Mouse (Mus musculus) spleen, adult 2 months (tissue): Measurements from ENCODE around the gene Olfr155.

Experiments
- CTCF ChIP-seq: fragments of 200-500 bp; IDR thresholded peaks from 2 replicates; pipeline ENCODE4 v1.5.1; 2011; ENCODE audit warnings: mild to moderate bottlenecking, inconsistent platforms; ENCODE audit not compliant: insufficient read depth, insufficient read length, insufficient replicate concordance; ENCODE audit errors: extremely low read depth
- POLR2A ChIP-seq: fragments of 200-500 bp; IDR thresholded peaks from 2 replicates; pipeline ENCODE4 v1.6.1; 2011; ENCODE audit warnings: low read depth, low read length, inconsistent platforms

DNA sequence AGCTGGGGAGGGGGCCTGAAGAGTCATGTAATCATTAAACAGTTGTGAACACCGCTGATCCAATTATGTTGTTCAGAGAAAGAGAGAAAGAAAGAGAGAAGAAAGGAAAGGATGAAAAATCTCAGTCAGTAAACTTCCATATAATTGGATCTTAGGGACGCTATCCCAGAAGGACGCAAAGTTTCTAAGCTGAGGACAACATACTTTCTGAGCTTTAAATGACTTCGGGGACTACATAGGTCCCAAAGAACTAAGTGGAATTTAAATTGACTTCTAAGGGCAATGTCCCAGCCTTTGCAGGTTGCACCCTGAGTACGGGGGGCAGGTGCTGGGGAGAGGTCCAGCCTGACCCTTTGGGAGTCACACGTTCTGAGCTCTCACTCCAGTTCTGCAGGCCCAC, at the start of gene Olfr155:
- TF ChIP-seq POLR2A (no peak), CTCF (no peak)
